In the genomic region with DNA sequence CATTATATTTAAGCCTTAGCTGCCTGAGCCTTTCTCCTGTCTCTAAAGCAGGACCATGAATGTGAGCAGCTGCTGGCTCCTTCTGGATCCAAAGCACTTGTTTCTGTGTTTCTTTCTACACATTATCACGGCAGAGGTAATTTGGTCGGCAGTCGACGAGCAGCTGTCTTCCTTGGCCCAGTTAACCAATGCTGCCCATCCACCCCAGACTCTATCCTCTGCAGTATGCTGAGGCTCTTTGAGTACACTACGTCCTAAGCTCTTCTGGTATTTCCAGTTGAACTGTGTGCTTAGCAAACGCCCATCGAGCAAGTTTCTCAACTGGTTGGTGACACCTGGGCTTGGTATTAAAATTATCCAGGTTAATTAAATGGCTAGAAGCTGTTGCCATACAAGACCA, we compare ENCODE assay signal across 14 mouse cellular contexts.
A peak's percentile ranks its signal among the peaks of the same experiment; 100 is the strongest.
DNase-seq lines count a peak whose midpoint lies in the region; ATAC-seq lines count a peak whose summit lies in the region.
"Had no signal": no experiment of that assay in that cellular context is flagged by ENCODE, and none has a peak within 500 bp of the region (broad histone marks: within the 10 kb centered on the region; RNA-seq: fewer than 3 reads in every experiment).

No protein-coding gene starts in this region.

- WGBS in midbrain, embryonic 11.5 days, result 68% methylated on average over 7 of the region's 7 CpGs
- 69% methylated on average over 7 of the region's 7 CpGs for WGBS in midbrain, embryonic 10.5 days
- WGBS in stomach, embryonic 15.5 days, result 60% methylated on average over 7 of the region's 7 CpGs

- no peaks in the 10 kb centered on the region for H3K36me3 ChIP-seq in midbrain, embryonic 11.5 days (ENCODE audit: control insufficient read depth, insufficient read depth, low read length)
- H3K36me3 ChIP-seq in midbrain, embryonic 10.5 days, result no peaks in the 10 kb centered on the region
- no peaks in the 10 kb centered on the region for H3K36me3 ChIP-seq in stomach, embryonic 15.5 days

- no peak overlapping the region for H3K27ac ChIP-seq in midbrain, embryonic 11.5 days (ENCODE audit: low read depth, low read length)
- H3K27ac ChIP-seq in midbrain, embryonic 10.5 days (replicated peaks), result no peak overlapping the region
- 0 out of 2 replicates have a peak overlapping the region, but pooled peaks have one; percentile 26 for H3K27ac ChIP-seq in stomach, embryonic 15.5 days
- H3K27ac ChIP-seq: embryonic facial prominence, embryonic 12.5 days; heart, embryonic 13.5 days; macrophage had no signal

- intact Hi-C loops in heart, postnatal 25 days (cut with DNase I), result no loop called here

- H3K4me1 ChIP-seq in midbrain, embryonic 11.5 days (ENCODE audit: control insufficient read depth, insufficient read depth, low read length), result peaks cover 6% of the 10 kb centered on the region; the same call in 1 of the 2 replicates
- peaks cover 9% of the 10 kb centered on the region for H3K4me1 ChIP-seq in midbrain, embryonic 10.5 days
- H3K4me1 ChIP-seq in stomach, embryonic 15.5 days, result no peaks in the 10 kb centered on the region

- H3K9me3 ChIP-seq in midbrain, embryonic 11.5 days (ENCODE audit: control insufficient read depth, low read length), result no peaks in the 10 kb centered on the region
- no peaks in the 10 kb centered on the region for H3K9me3 ChIP-seq in midbrain, embryonic 10.5 days (replicated peaks)
- H3K9me3 ChIP-seq in stomach, embryonic 15.5 days, result no peaks in the 10 kb centered on the region
- H3K9me3 ChIP-seq: embryonic facial prominence, embryonic 12.5 days; heart, embryonic 13.5 days had no signal

- no peak overlapping the region for H3K9ac ChIP-seq in midbrain, embryonic 11.5 days (ENCODE audit: low read length)
- H3K9ac ChIP-seq in stomach, embryonic 15.5 days, result no peak overlapping the region
- H3K9ac ChIP-seq: embryonic facial prominence, embryonic 12.5 days; heart, embryonic 13.5 days had no signal

- no peaks in the 10 kb centered on the region for H3K27me3 ChIP-seq in midbrain, embryonic 11.5 days (ENCODE audit: control insufficient read depth, insufficient read depth, low read length)
- H3K27me3 ChIP-seq in midbrain, embryonic 10.5 days (ENCODE audit: low read depth, poor library complexity, severe bottlenecking), result no peaks in the 10 kb centered on the region
- H3K27me3 ChIP-seq in stomach, embryonic 15.5 days (replicated peaks), result no peaks in the 10 kb centered on the region
- H3K27me3 ChIP-seq: embryonic facial prominence, embryonic 12.5 days; heart, embryonic 13.5 days had no signal

- peak; percentile 53 to 61 for DNase-seq in cerebellum, postnatal 10 days
- no peak for DNase-seq in cerebellum, postnatal 25 days
- peak; percentile 74 for DNase-seq in heart, adult 11 months
- DNase-seq in heart, postnatal 25 days (ENCODE audit: low spot score), result no peak
- peak; percentile 28 for DNase-seq in midbrain, embryonic 11.5 days (ENCODE audit: low spot score, missing footprints)
- no peak for DNase-seq in midbrain, embryonic 10.5 days (ENCODE audit: low spot score)
- DNase-seq in testis, postnatal 10 days (ENCODE audit: low spot score), result no peak
- DNase-seq: cerebellum, adult 9-11 months; kidney, adult 8-10 months had no signal

- no peak for ATAC-seq in midbrain, embryonic 11.5 days (ENCODE audit: low FRiP score)
- ATAC-seq in stomach, embryonic 15.5 days (ENCODE audit: insufficient read depth, low FRiP score, low read depth), result no peak
- ATAC-seq: hindbrain, embryonic 16.5 days had no signal

- H3K4me3 ChIP-seq in midbrain, embryonic 11.5 days (ENCODE audit: low read depth, low read length), result no peak overlapping the region
- H3K4me3 ChIP-seq in midbrain, embryonic 10.5 days, result no peak overlapping the region
- H3K4me3 ChIP-seq in stomach, embryonic 15.5 days (replicated peaks), result no peak overlapping the region
- H3K4me3 ChIP-seq: embryonic facial prominence, embryonic 12.5 days; heart, embryonic 13.5 days had no signal

- H3K4me2 ChIP-seq in midbrain, embryonic 11.5 days, result no peak overlapping the region
- no peak overlapping the region for H3K4me2 ChIP-seq in stomach, embryonic 15.5 days
- H3K4me2 ChIP-seq: embryonic facial prominence, embryonic 12.5 days; heart, embryonic 13.5 days had no signal

Comparison
In these comparisons a context has a peak if more than half of its experiments do, and no peak if none do; other contexts are left out.
1. DNase-seq: peak in cerebellum, postnatal 10 days (2 of 2), heart, adult 11 months (single experiment) and midbrain, embryonic 11.5 days (single experiment); none in cerebellum, postnatal 25 days (0 of 2), heart, postnatal 25 days (single experiment), midbrain, embryonic 10.5 days (single experiment) and testis, postnatal 10 days (single experiment).